Mouse (Mus musculus) embryonic fibroblast, embryonic 13.5 days (primary cell): ENCODE results near the gene Kirrel3. TPM values are rescaled to one million over a fixed set of nuclear protein-coding genes. Genes with fewer than 3 reads are reported as not detected.

Source experiments
- H3K27ac ChIP-seq: 2 replicates; pipeline ENCODE4 v1.5.1; 2012; ENCODE audit warnings: low read length, control low read depth, inconsistent platforms; ENCODE audit not compliant: insufficient read depth
- H3K4me1 ChIP-seq: 2 replicates; pipeline ENCODE4 v1.6.1; 2011; ENCODE audit warnings: low read length; ENCODE audit not compliant: control insufficient read depth, insufficient read depth
- H3K4me3 ChIP-seq: 2 replicates; pipeline ENCODE4 v1.5.1; 2011; ENCODE audit warnings: mild to moderate bottlenecking, control low read depth, low read length; ENCODE audit not compliant: insufficient read depth
- CTCF ChIP-seq: IDR thresholded peaks from 2 replicates; pipeline ENCODE4 v1.5.1; 2011; ENCODE audit warnings: mild to moderate bottlenecking, control low read depth, low read length, moderate library complexity, borderline replicate concordance; ENCODE audit not compliant: insufficient read depth
- POLR2A ChIP-seq: IDR thresholded peaks from 2 replicates; pipeline ENCODE4 v1.6.1; 2011; ENCODE audit warnings: low read depth, mild to moderate bottlenecking, control low read depth, low read length, moderate library complexity
- polyA plus RNA-seq: library from polyadenylated mRNA; stranded (reverse); fragments of >200 nt; gene quantifications from 2 replicates; pipeline ENCODE4 v1.2.4, GENCODE M21; 2011; ENCODE audit warnings: low read depth; ENCODE audit not compliant: missing spikeins, insufficient read length

The Kirrel3 gene
- polyA plus RNA-seq, 1 experiment: 0.97 TPM

DNA sequence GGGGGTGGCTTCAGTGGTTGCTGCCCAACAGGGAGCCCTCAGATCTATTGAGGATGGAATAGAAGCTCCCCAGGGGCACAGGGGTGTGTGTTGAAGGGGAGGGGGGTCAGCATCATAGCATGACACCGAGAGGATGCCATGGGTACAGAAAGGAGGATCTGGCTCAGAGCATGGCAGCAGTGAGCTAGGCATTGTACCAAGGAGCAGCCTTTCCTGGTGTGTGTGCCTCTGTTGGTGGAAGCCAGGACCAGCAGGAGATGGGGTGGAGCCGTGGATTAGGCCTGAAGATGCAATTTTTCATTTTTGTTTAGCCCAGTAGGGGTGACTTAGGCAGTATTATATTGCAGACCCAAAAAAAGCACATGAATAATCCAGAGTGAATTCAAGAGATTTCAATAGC is 7.9 kb downstream of the Kirrel3 start:
- no peak overlapping the region for H3K27ac ChIP-seq
- no peak for TF ChIP-seq CTCF
- TF ChIP-seq POLR2A: no peak
- H3K4me3 ChIP-seq: no peak overlapping the region
- H3K4me1 ChIP-seq: no peaks in the 10 kb centered on the region

GRCm38 (mm10) chr9:34498126-34498525 is 12.4 kb downstream of the Kirrel3 start:
- TF ChIP-seq POLR2A (no peak), CTCF (no peak)
- no peaks in the 10 kb centered on the region; the same call in 1 of the 2 replicates for H3K4me1 ChIP-seq
- H3K27ac ChIP-seq: no peak overlapping the region
- no peak overlapping the region for H3K4me3 ChIP-seq

DNA sequence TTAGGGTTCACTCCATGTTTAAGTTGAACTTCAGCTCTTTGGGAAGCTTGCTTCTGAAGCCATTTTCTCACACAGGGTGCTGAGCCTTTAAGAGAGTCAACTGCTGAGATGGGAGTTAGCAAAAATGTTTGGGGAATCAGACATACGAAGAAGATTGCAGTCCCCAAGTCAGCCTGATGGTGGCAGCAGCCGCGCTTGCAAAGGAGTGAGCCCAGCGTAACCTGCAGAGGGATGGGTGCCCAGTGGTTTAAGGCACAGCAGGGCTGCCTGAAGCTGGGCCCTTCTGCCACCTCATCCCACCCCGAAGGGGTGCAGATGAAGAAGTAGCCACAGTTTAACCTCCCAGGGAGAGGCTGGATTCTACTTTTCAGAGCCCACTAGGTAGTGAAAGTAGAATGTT is 13.0 kb downstream of the Kirrel3 start:
- TF ChIP-seq CTCF: peak; percentile 97
- no peak for TF ChIP-seq POLR2A
- Histone ChIP-seq H3K4me1 (no peaks in the 10 kb centered on the region; the same call in 1 of the 2 replicates), H3K27ac (no peak overlapping the region)

GRCm38 (mm10) chr9:34507164-34507563 is 21.5 kb downstream of the Kirrel3 start:
- H3K4me3 ChIP-seq: no peak overlapping the region
- no peaks in the 10 kb centered on the region for H3K4me1 ChIP-seq
- no peak overlapping the region for H3K27ac ChIP-seq
- TF ChIP-seq POLR2A: no peak
- no peak for TF ChIP-seq CTCF

More for the DNA sequence above, 13.0 kb downstream of the Kirrel3 start:
- no peak overlapping the region for H3K4me3 ChIP-seq

DNA sequence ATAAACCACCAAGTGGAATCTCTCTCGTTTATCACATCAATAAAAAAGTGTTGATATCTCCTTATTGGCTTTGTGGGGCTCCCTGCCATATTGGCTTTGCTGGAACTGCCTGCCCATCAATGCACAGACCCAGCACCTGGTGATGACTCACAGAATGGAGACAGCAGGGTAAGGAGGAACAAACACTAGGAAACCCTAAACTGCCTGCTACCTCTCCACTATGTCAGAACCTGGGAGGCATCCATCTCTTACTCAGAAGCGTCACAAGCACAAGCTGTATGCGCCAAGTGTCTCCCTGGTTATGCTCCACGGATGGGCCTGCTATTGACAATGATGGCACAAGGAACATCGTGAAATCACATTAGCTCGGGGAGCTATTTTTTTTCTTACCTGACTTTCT is 33.2 kb downstream of the Kirrel3 start:
- no peak overlapping the region for H3K27ac ChIP-seq

GRCm38 (mm10) chr9:34520234-34520950 is 34.7 kb downstream of the Kirrel3 start:
- Histone ChIP-seq H3K4me3 (no peak overlapping the region), H3K27ac (no peak overlapping the region), H3K4me1 (no peaks in the 10 kb centered on the region)
- TF ChIP-seq POLR2A (no peak), CTCF (no peak)

More for the DNA sequence above, 33.2 kb downstream of the Kirrel3 start:
- H3K4me3 ChIP-seq: no peak overlapping the region
- no peaks in the 10 kb centered on the region for H3K4me1 ChIP-seq
- TF ChIP-seq POLR2A (no peak), CTCF (no peak)

- TF ChIP-seq POLR2A (no peak), CTCF (no peak)
- no peaks in the 10 kb centered on the region for H3K4me1 ChIP-seq
- no peak overlapping the region for H3K4me3 ChIP-seq
- no peak overlapping the region for H3K27ac ChIP-seq
Measured at GRCm38 (mm10) chr9:34525695-34526094, 40.0 kb downstream of the Kirrel3 start.

DNA sequence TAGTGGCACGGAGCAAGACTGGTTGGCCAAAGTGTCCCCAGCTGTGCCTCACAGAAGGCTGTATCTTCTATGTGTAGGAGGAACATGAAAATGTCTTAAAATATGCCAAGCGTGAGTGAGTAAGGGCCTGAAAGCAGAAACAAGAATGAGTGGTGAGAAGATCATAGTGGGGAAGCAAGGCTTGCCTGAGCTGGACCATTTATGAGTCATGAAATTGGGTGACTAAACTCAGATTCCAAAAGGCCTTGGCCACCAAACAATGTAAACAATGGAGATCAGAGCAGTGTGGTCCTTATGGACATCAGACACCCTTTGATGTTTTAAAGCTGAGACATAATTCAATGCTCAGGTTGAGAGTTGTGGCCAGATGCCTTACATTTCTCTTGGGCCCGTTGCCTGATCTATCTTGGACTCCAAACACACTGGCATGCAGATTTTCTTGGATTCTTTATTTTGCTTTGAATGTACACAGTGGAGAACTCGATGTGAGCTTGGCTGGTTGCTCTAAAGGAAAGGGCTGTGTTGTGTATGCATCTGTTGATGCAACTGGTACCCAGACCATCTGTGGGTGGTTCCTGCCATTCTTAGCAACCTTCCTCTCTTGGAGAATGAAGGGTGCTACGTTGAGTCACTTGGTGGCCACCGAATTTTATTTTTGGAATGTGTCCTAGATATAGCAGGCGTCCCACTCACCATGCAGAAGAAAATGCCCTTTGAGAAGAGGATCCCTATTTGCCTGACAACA is 53.1 kb downstream of the Kirrel3 start:
- no peak for TF ChIP-seq CTCF
- TF ChIP-seq POLR2A: no peak
- Histone ChIP-seq H3K27ac (peak overlapping the region; percentile 41; the same call in 1 of the 2 replicates), H3K4me3 (no peak overlapping the region), H3K4me1 (peaks cover 4% of the 10 kb centered on the region; the same call in 1 of the 2 replicates)

DNA sequence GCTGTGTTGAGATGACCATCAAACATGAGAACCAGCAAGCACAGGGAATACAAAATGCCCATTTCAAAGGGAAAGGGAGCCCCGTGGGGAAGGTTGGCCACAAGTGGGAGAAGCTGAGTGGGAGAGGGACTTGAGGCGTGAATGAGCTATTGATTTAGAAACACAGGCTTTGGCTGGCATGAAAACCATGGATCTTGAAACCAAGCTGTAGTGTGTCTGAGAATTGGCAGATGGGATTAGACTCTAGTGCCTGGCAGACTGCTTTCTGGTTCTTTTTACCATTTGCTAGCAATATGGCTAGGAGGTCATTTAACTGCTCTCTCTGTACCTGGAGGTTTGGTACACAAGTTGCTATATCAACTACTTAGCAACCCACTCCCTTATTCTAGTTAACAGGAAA is 56.2 kb downstream of the Kirrel3 start:
- H3K4me1 ChIP-seq: peaks cover 4% of the 10 kb centered on the region; the same call in 1 of the 2 replicates
- no peak overlapping the region for H3K4me3 ChIP-seq
- TF ChIP-seq POLR2A (no peak), CTCF (no peak)
- H3K27ac ChIP-seq: no peak overlapping the region

DNA sequence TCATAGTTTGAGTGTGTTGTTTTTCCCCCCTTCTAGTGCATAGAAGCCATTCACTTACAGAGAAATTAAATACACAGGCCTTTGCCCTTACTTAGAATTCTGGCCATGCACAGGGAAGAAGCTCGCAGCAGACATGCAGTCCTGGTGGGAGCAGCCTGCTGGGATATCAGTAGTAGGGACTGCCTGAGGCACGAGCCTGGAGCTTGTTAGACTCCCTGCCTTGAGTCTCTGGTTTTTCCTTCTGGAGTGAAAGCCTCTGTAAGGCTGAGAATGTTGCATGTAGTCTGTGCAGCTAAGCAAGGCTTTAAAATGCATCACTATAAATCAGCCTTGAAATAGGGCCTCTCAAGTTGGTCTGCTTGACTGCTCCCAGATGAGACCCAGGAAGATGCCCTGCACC is 70.0 kb downstream of the Kirrel3 start:
- Histone ChIP-seq H3K4me3 (no peak overlapping the region), H3K4me1 (no peaks in the 10 kb centered on the region), H3K27ac (no peak overlapping the region)
- TF ChIP-seq POLR2A (no peak), CTCF (no peak)

GRCm38 (mm10) chr9:34557846-34558245 is 72.2 kb downstream of the Kirrel3 start:
- Histone ChIP-seq H3K27ac (no peak overlapping the region), H3K4me3 (no peak overlapping the region), H3K4me1 (no peaks in the 10 kb centered on the region)
- no peak for TF ChIP-seq CTCF
- TF ChIP-seq POLR2A: no peak
